Mouse (Mus musculus) left cerebral cortex, adult 2 months (tissue): ENCODE measurements at regions not wholly inside any gene's neighbourhood (a gene's known extent, or its start where the extent isn't known, plus 50 kb on each side); places are given as distances from the start of the nearest gene placed in this dataset.

Source experiments
- DNase-seq, 2 experiments: peaks; one replicate each; pipeline ENCODE4 v3.0.0; 2021 to 2022; ENCODE audit warnings: low spot score in 2 of 2, mixed read lengths in 1 of 2; ENCODE audit errors: extremely low spot score in 1 of 2
- H3K27ac ChIP-seq: fragments of 200-600 bp; 2 replicates; pipeline ENCODE4 v1.8.1; 2022
- H3K4me3 ChIP-seq: fragments of 200-600 bp; 2 replicates; pipeline ENCODE4 v1.8.1; 2022
- CTCF ChIP-seq: fragments of 200-600 bp; IDR thresholded peaks from 2 replicates; pipeline ENCODE4 v1.8.1; 2022; ENCODE audit warnings: antibody characterized with exemption, mild to moderate bottlenecking, moderate library complexity
- intact Hi-C: fragments of 180-260 bp; cut with DNase I; formaldehyde crosslinking; loops from one replicate; pipeline ENCODE4 v1.15.1; 2025

- no peak for DNase-seq
- intact Hi-C loops: no loop called here
- no peak for TF ChIP-seq CTCF
These were observed 193.0 kb upstream of the Itga4 start for GRCm38 (mm10) chr2:79062196-79062636.

GRCm38 (mm10) chr2:79063641-79064040 is 191.6 kb upstream of the Itga4 start:
- intact Hi-C loops: no loop called here
- no peak for TF ChIP-seq CTCF
- no peak overlapping the region for H3K4me3 ChIP-seq
- H3K27ac ChIP-seq: no peak overlapping the region
- no peak for DNase-seq

More at GRCm38 (mm10) chr2:79062196-79062636, 193.0 kb upstream of the Itga4 start:
- H3K27ac ChIP-seq: no peak overlapping the region
- no peak overlapping the region for H3K4me3 ChIP-seq

DNA sequence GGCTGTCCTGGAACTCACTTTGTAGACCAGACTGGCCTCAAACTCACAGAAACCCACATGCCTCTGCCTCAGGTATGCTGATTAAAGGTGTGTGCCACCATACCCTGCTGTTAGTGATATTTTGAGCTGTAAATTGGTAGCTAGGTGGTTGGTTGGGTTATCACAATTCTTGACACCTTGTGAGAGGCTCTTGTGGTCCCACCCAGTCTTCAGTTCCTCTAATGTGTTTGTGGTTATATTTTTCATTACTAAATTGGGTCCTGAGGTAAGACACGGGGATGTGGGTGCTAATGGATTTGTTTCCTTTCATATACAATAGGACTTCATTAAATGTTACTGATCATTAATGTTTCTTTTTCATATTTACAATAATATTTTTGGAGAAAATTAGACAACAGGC is 189.9 kb upstream of the Itga4 start:
- intact Hi-C loops: no loop called here
- TF ChIP-seq CTCF: no peak
- DNase-seq: no peak

GRCm38 (mm10) chr2:79076115-79076514 is 179.1 kb upstream of the Itga4 start:
- intact Hi-C loops: no loop called here
- no peak overlapping the region for H3K4me3 ChIP-seq

More for the DNA sequence above, 189.9 kb upstream of the Itga4 start:
- Histone ChIP-seq H3K4me3 (no peak overlapping the region), H3K27ac (no peak overlapping the region)

DNA sequence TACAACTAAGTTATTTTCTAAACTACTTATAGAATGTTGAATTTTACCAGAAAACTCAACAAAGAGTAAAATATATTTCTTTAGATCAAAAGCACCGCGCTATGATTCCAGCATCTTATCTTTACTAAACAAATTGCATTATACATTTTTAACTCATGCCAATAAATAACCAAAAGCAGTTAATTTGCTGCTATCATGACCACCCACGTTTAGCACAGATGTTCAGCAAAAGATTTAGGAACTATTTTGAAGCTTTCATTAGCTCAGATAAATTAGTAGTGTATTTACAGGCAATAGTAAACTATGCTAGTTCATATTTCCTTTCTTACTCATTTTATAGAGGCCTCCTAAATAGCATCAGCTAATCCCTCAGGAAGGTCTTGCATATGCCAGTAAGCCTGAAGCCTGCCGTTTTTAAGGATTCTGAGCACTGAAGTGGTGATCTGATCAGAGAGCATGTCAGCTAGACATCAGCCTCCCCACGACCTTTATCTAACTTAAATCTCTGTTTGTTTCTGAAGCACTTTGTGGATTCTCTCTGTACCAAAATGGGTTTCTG is 176.3 kb upstream of the Itga4 start:
- no peak for TF ChIP-seq CTCF
- intact Hi-C loops: no loop called here
- Histone ChIP-seq H3K27ac (no peak overlapping the region), H3K4me3 (no peak overlapping the region)
- DNase-seq: no peak

More at GRCm38 (mm10) chr2:79076115-79076514, 179.1 kb upstream of the Itga4 start:
- DNase-seq: no peak
- H3K27ac ChIP-seq: no peak overlapping the region
- no peak for TF ChIP-seq CTCF

DNA sequence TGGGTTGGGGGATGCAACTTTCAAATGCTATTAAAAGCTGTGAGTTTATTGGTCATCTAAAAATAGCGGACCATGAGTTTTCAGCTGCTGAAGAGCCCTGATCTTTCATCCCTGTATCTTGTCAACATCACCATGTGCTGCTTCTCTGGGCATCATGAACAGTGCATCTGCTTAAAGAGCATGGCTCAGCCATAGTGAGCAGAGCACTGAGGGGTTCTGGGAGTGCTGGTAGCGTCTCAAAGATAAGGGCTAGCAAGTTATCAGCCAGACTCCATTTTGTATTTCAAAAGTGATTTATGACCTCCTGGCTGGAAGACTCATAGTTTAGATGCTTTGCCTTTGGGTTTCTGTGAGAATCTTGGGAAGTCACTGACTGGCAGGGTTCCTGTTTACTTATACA is 173.5 kb upstream of the Itga4 start:
- intact Hi-C loops: no loop called here
- no peak overlapping the region for H3K27ac ChIP-seq
- H3K4me3 ChIP-seq: no peak overlapping the region
- DNase-seq: no peak
- no peak for TF ChIP-seq CTCF

DNA sequence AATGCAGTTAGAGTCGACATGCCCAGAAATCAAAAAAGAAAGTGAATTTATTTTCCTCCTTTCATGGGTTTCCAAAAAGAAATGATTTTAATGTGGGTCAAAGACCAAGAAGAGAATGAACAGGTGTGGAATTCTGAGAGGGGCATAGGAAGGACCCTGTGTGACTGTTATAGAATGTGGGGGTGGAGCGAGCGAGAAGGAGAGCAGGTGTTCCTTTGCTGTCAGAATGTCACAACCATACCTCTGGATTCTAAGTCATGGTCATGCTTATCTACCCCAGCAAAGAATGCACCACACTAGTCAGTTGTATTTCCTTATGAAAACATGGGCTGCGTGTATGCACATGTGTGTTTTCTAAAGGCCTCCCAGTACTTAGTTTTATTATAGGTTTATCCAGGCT is 168.9 kb upstream of the Itga4 start:
- intact Hi-C loops: no loop called here

DNA sequence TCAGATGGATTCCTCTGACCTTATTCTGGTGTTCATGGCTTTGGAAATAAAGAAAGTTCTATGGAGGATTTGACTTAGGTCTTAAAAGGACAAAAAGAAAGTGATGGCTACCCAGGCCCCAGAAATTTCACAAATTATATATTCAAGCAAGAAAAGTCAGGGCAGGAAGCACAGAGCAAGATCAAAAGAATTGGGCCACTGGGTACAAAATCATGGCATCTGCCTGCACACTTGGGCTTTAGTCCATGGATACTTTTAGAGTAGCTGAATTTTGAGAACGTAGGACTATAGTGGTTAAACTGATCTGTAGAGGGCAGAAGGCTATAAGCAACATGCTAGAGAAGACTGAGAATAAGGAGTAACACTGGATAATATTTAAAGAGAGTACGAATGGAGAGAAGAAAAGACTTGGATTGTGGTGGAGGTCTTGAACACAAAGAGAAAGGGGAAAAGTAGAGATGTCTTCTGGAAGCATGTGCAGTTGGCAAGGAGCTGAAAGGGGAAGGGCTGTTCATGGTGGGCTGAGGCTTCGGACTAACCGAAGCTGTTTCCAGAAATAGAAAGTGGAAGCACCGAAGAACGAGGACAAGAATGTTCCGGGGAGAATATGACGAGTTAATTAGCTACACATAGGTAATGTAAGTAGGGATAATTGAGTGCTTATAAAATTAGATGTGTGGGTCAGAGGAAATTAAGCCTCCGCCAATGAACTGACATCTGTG is 168.2 kb upstream of the Itga4 start:
- no peak for TF ChIP-seq CTCF
- no peak for DNase-seq
- Histone ChIP-seq H3K27ac (no peak overlapping the region), H3K4me3 (0 out of 2 replicates have a peak overlapping the region, but pooled peaks have one; percentile 18)
- intact Hi-C loops: no loop called here

More for the DNA sequence above, 168.9 kb upstream of the Itga4 start:
- TF ChIP-seq CTCF: no peak
- DNase-seq: no peak
- Histone ChIP-seq H3K4me3 (no peak overlapping the region), H3K27ac (no peak overlapping the region)

GRCm38 (mm10) chr2:79087600-79088205 is 167.5 kb upstream of the Itga4 start:
- TF ChIP-seq CTCF: no peak
- H3K27ac ChIP-seq: no peak overlapping the region
- DNase-seq: no peak
- intact Hi-C loops: no loop called here
- H3K4me3 ChIP-seq: 0 out of 2 replicates have a peak overlapping the region, but pooled peaks have one; percentile 18

DNA sequence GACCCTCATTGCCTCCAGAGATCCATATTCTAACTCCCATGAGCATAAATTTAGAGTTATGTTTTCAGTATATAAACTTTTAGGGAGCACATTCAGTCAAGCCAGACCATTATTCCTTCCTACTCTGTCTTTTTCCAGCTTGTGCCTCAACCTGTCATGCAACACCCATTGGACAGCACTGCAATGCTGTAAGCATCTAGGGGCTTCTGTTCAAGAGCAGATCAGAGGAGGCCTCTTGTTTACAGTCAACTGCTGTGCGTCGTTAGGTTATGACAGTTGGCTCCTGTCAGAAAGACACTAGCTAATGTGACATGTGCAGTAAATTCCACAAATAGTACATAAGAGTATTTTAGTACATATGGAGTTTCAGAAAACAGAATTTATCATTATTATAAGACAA is 165.0 kb upstream of the Itga4 start:
- intact Hi-C loops: loop anchor here (10.0 kb wide), 1 partner anchor 125 kb away; no protein-coding TSS in a partner anchor
- no peak overlapping the region for H3K27ac ChIP-seq
- TF ChIP-seq CTCF: no peak
- no peak for DNase-seq
- no peak overlapping the region for H3K4me3 ChIP-seq

- intact Hi-C loops: loop anchor here (10.0 kb wide), 1 partner anchor 129 kb away; no protein-coding TSS in a partner anchor
- Histone ChIP-seq H3K4me3 (no peak overlapping the region), H3K27ac (no peak overlapping the region)
- peak; percentile 21 for DNase-seq
- TF ChIP-seq CTCF: peak; percentile 30
These were observed 160.9 kb upstream of the Itga4 start for GRCm38 (mm10) chr2:79094298-79094697.

GRCm38 (mm10) chr2:79096532-79097251 is 158.5 kb upstream of the Itga4 start:
- TF ChIP-seq CTCF: no peak
- intact Hi-C loops: loop anchor here (10.0 kb wide), 1 partner anchor 132 kb away; no protein-coding TSS in a partner anchor
- H3K4me3 ChIP-seq: no peak overlapping the region
- H3K27ac ChIP-seq: no peak overlapping the region
- no peak for DNase-seq
